Mouse (Mus musculus): ENCODE results near the gene Slit3.
A peak's percentile ranks its signal among the peaks of the same experiment; 100 is the strongest.

The Slit3 gene

DNA sequence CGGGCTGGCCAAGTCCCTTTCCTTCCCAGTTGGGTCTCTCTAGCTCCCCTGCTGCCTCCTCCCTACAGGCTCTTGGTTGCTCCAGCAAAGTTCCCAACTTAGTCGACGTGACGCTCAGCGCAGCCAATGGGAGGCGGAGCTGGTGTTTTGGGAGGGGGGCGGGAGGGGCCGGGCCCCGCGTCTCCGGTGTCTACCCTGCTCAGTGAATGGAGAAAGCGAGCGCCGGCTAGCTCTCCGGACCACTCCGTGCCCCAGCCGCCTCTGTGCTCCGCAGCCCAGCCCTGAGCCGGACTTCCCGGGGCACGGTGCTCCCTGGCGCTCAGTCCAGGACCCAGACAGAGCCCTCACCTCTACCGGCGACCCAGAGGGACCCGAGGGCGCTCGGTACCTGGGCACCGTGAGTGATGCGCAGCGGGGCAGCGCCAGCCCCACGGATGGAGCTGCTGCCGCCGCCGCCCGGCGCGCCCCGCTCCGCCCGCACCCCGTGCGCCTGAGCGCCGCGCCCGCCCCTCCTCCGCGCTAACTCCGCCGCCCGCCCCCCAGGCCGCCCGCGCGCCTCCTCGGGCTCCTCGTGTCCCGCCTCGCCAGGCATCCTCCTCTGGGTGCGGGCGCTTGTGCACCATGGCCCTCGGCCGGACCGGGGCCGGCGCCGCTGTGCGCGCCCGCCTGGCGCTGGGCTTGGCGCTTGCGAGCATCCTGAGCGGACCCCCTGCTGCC is at the start of gene Slit3:
Gene Slit3 (plus strand): TSS at position 331 of the 717 bp plus-strand sequence.
- DNase-seq, result peak; percentile 49 to 64

DNA sequence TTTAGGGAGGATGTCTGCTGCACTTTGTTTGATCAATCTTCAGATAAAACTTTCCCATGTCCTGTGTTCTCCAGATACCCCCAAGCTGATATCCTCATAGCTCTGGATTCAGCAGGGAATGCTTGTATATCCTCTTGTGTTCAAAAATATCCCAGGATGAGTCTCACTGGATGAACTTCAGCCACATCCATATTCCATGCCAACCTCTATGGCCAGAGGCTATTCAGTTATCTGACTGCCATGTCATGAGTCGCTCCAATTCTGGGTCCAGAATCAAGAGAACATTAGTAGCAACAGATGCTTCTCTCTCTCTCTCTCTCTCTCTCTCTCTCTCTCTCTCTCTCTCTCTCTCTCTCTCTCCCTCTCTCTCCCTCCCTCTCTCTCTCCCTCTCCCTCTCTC is 49.6 kb upstream of the Slit3 start:
- DNase-seq, result no peak

DNA sequence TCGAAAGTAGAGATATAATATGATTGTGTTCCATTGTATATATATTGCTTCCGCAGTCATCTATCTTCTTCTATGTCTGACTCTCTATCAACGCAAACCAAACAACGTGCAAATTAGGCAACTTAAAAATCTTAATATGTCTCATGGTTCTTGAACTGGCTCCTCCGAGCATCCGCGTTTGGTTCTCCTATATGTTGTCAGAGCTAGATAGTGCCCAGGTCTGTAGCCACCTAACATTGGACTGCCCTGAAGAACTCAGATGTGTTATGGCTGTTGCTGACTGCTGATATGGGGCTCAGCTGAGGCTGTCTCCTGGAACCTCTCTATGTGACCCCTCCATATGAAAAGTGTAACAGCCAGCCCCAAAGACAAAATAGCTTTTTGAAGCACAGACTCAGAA is 45.6 kb upstream of the Slit3 start:
- DNase-seq, result no peak

DNA sequence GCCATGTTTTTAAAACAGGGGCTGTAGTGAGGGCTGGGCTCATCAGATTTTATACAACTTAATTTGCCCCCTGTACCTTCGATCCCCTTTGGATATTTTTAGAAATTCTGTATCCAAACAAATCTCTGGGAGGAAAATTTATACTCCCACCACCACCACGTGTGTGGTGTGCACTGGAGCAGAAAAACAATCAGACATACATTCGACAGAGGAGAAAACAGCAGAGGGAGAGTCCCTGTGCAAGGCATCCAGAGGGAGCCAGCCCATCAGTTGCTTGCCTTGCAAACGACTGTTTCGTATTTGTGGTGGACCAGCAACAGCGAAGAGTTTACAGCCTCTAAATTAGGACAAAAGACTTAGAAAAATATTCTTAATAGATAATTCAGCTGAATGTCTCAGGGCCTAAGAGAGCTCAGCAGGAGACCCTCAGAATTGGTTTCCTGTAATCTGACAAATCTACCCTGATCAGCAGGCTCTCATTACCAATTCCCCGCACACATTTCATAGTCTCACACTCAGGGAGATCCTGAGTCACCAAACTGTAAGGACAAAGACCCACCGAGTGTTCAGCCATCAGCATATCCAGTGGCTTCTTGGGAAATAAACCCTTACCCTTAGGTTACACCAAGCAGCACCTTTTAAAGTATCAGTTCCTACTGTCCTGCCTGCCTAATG is 40.4 kb upstream of the Slit3 start:
- no peak for DNase-seq

GRCm38 (mm10) chr11:35082297-35082696 is 38.7 kb upstream of the Slit3 start:
- no peak for DNase-seq

DNA sequence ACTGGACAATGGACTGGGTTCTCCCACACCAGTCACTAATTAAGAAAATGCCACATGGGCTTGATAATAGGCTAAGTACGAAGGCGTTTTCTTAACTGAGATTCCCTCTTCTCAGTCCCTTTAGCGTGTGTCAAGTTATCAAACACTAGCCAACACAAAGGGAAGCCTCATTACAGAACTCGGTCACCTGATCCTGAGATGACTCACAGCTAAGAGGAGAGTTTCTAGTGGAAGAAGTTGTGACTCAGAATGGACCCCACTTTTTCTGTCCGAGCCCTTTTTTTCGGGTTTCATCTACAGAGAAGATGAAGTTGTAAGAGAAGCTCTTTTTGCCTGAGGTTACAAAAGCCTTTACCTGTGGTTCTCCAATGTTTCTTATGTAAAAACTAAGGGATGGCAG is 38.0 kb upstream of the Slit3 start:
- DNase-seq, result no peak

DNA sequence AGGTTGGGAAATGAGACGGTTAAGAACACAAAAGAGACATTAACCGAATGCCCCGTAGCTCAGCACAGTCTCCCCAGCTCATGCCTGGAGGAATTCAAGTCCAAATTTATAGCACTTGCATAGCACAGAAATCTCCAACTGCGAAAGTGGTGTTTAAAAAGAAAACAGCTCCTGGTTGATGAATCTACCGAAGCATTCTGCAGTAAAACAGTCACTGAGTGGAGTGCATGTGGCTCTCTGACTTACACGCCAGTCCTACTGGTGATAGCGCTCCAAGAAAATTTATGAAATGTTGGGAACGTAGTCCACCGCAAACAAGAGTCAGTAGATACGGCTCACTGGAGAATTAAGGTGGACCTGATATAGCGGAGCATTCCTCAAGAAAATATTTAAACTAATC is 35.7 kb upstream of the Slit3 start:
- no peak for DNase-seq

DNA sequence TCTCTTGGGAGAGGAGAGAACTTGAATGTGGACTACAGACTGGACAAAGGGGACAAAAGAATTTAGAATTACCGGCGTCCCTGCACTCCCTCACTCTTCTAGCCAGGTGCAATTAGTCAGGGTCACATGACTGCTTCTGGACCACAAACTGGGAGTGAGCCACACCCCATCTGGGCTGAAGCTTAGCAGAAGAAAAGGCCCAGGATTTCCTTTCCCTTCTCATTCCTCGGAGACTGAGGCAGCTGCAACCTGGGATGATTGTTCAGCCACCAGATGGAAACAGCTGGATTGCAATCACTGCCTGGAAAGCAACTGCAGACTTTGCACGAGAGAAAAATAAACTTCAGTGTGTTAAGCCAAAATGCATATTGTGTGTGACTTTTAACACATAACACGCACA is 35.0 kb upstream of the Slit3 start:
- DNase-seq, result no peak

DNA sequence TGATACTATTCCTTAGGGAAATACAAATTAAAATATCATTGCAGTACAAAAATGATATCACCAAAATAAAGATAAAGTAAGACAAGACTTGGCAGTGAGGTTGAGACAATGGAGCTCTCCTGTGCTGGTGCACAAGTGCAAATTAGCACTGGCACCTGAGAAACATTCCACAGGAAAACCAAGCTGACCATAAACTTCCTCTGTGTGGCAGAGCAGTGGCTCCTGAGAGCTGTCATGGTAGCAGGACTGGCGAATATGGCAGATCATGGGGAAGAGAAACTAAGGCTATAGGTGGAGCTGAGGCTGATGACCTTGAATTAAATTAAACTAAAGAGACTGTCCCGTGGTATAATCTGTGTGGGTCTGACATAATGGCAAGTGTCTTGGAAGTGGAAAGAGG is 33.6 kb upstream of the Slit3 start:
- DNase-seq, result no peak

- no peak for DNase-seq
These were observed 32.9 kb upstream of the Slit3 start for GRCm38 (mm10) chr11:35088136-35088535.

DNA sequence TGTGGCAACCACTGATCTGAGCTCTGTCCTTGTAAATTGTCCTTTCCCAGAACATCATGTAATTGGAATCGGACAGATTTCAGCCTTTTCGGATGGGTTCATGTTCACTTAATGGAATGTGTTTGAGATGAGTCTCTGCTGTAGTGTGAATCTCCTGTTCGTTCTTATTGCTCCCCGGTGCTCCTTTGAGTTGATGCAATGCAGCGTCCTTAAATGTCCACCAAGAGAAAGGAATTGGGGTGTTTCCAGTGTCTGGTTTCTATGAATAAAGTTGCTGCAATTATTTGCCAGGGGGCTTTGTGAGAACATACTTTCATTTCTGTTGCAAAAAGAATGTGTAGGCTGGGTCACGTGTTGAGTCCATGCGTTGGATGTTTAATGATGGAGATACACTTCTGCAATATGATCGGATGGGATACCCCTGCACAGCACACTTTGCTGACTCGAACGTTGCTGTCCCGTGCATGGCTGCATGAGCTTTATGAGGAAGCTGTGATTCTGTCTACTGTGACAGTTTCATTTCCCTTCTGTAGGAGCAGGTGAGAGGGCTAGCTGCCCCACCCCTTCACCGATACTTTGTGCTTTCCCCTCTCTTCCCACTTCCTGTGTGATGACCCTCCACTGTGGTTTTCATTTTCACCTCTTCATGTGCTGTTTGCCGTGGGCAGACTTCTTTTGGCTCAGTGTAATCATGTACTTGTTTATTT is 30.2 kb upstream of the Slit3 start:
- no peak for DNase-seq

- peak; percentile 52 to 75 for DNase-seq
These were observed 24.5 kb upstream of the Slit3 start for GRCm38 (mm10) chr11:35096538-35096937.

DNA sequence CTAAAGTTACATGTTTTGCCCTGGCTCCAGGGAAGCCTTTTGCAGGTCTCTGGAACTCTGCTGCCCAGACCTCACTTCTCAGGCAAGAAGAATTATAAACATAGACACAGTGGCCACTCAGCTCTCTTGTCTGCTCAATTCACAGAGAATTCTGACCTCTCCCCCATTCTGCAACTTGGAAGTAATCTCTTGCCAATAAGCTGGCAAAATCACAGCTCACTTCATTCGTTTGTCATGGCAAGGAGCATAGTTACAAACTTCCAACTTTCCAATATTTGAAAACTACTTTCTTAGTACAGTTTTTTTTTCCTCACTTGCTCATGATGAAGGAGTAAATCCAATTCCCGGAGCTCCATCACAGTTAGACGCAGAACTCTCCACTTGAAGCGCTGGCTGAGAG is 11.2 kb upstream of the Slit3 start:
- no peak for DNase-seq

DNA sequence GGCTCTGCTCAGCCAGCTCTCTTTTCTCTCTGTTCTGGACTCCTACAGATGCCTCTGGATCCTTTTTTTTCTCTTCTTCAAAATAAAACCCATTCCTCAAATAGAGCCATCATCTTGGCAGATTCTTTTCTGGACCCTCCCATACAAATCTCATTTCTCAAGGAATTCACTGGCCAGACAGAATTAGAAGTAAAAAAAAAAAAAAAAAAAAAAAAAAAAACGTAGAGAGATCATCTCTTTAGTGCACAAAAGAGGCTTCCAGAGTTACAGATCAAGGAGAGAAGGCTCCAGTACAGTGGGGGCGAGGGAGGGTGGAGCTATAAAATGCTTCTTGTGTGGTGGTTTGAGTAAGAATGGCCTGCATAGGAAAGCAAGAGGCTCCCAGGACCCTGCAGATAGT is 10.2 kb upstream of the Slit3 start:
- no peak for DNase-seq

GRCm38 (mm10) chr11:35113290-35113689 is 7.7 kb upstream of the Slit3 start:
- no peak for DNase-seq

DNA sequence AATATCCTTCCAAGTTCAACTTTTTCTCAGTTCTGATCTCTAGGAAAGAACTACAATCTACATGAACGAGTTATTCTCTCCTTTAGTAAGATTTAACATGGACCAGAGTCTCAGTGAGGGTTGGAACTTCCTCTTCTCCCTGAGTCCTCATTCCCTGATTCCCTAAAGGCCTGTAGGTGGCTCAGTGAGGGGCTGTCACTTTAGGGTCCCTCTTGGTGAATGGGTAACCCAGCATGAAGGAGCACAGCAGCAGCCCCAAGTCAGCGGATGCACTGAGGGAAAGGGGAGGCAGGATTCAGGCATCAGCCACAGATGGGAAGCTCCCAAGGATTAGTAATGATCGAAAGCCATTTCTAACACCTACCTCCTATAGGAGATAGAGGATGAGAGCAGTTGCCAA is 4.6 kb upstream of the Slit3 start:
- DNase-seq, result no peak

- no peak for DNase-seq
These were observed 3.2 kb upstream of the Slit3 start for GRCm38 (mm10) chr11:35117871-35118270.

- DNase-seq, result no peak
These were observed 2.3 kb upstream of the Slit3 start for GRCm38 (mm10) chr11:35118731-35119130.

DNA sequence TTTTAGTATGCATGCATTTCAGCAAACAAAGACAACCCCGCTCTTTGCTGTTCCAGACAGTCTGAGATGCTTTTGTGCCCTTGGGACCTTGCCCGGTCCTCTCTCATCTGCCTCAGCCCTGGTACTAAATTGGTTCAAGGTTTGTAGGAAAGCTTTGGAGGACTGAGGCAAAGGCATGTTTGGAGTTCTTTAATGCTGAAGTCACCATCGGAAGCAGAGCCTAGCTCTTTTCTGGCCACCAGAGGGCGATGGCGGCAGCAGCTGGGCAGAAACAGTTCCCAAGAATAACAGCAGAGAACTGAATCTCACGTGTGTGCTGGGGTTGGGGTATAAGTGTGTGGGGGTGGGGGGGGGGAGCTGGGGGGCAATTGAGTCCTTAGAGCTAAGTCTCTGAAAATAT is 1.7 kb upstream of the Slit3 start:
- peak; percentile 90 to 92 for DNase-seq

DNA sequence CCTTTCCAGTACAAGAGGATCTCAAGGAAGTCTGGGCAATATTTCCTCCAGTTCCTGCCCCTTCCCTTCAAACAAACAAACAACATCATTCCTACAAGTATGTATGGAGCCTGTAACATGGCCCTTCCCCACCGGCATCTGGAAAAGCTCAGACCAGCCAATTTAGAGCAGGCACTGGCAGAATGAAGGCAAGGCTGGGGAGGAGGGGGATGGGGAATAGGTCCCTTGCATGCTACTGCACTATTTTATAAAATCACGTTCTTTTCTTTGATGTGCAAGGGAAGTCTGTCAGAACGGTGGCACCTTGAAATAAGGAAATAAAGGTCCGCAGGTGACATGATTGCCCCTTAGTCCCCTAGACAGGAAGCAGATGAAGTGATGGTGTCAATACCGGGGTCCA is 948 bp upstream of the Slit3 start:
- DNase-seq, result no peak

GRCm38 (mm10) chr11:35121611-35121959 is 561 bp downstream of the Slit3 start:
- DNase-seq, result peak; percentile 49 to 62

DNA sequence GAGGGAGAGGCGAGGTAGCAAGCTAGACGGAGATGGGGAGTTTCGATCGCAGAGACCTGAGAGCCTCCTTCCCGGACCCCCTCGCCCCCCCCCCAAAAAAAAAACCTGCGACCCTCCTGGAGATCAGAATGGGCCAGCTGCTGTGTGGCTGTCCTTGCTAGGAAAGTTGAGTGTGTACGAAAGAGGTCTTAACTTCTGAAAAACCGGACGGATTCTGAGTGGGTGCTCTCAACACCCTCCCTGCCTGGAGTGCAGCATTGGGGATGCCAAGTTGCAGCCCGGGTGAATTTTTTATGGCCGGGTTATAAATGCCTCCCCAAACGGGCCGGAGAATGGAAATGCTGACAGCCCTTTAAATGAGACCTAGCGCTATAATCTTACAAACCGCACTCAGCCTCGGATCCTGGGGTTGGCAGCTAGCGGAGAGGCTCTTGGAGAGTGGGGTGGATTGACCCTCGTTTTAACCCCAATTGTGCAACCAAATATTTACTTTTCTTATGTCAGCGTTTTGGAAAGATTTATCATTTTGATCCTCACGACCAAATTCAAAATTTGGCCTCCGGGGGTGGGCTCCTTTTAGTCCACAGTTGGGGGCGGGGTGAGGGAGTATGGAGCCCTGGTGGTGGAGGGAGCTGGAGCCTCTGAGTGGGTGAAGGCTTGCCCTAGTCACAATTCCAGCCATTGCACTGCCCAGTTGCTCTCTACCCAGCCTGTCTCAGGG is 1.2 kb downstream of the Slit3 start:
- DNase-seq, result peak; percentile 49 to 50

DNA sequence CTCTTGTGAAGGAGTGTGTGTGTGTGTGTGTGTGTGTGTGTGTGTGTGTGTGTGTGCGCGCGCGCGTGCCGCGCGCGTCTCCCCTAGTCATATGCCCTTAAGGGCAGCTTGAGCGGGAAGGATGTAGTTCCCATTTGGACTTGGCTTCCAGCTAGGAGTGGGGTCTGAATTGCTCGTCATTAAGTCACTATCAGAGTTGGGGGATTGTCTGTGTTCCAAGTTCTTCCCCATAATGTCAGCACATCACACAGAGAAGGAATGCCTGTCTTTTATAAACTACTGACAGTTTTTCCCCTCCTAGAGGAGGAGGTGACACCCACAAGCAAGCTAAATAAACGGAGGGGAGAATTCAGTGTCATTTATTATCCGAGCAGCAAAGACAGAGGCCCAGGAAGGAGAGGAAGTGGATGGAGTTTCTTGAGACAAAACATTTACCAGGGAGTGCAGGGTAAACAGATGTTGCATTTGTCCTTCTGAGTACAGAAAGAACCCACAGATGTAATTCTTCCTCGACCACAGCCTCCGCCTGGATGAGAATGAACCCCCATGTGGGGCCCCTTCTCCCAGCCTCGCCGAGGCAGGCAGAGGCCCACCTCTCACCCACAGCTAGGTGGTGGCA is 3.6 kb downstream of the Slit3 start:
- DNase-seq, result no peak
